Mouse (Mus musculus) forebrain, embryonic 11.5 days (tissue): ENCODE data around the gene Acbd4. TPM values are rescaled to one million over a fixed set of nuclear protein-coding genes. Genes with fewer than 3 reads are reported as not detected.

Experiments used
- ATAC-seq: fragments of 200-750 bp; cut with Nextera tagmentation; replicated peaks from 2 replicates; pipeline ENCODE4 v1.8.0; 2017; ENCODE audit warnings: moderate TSS enrichment; ENCODE audit not compliant: low FRiP score
- DNase-seq: peaks from one replicate; pipeline ENCODE4 v3.0.0-alpha.2; 2017; ENCODE audit warnings: low spot score
- H3K27ac ChIP-seq: fragments of 300-500 bp; sonication (generic); 2 replicates; pipeline ENCODE4 v1.5.1; 2014; ENCODE audit warnings: low read depth, low read length
- H3K27me3 ChIP-seq: fragments of 300-500 bp; sonication (generic); 2 replicates; pipeline ENCODE4 v1.6.1; 2014; ENCODE audit warnings: mild to moderate bottlenecking, low read length, mixed read lengths; ENCODE audit not compliant: control insufficient read depth, insufficient read depth
- H3K36me3 ChIP-seq: fragments of 300-500 bp; sonication (generic); 2 replicates; pipeline ENCODE4 v1.6.1; 2014; ENCODE audit warnings: mild to moderate bottlenecking, low read length, moderate library complexity, mixed read lengths; ENCODE audit not compliant: control insufficient read depth, insufficient read depth
- H3K4me1 ChIP-seq: fragments of 300-500 bp; sonication (generic); replicated peaks from 2 replicates; pipeline ENCODE4 v1.6.1; 2014; ENCODE audit warnings: low read length, mixed read lengths; ENCODE audit not compliant: control insufficient read depth, insufficient read depth
- H3K4me2 ChIP-seq: fragments of 300-500 bp; sonication (generic); 2 replicates; pipeline ENCODE4 v1.6.1; 2014; ENCODE audit warnings: low read depth, mild to moderate bottlenecking, low read length, moderate library complexity, mixed read lengths; ENCODE audit not compliant: severe bottlenecking
- H3K4me3 ChIP-seq: fragments of 300-500 bp; sonication (generic); 2 replicates; pipeline ENCODE4 v1.5.1; 2014; ENCODE audit warnings: low read depth, low read length
- H3K9ac ChIP-seq: fragments of 300-500 bp; sonication (generic); 2 replicates; pipeline ENCODE4 v1.6.1; 2014; ENCODE audit warnings: low read length
- H3K9me3 ChIP-seq: fragments of 300-500 bp; sonication (generic); 2 replicates; pipeline ENCODE4 v1.6.1; 2016; ENCODE audit warnings: low read length, mixed read lengths; ENCODE audit not compliant: control insufficient read depth
- WGBS: fragments of 180-500 bp; shearing (Covaris S2); extraction: QIAGEN DNeasy Blood & Tissue Kit; methylation state at CpG from one replicate; pipeline ENCODE4 v1.1.7; 2014; 5-methylcytosine and 5-hydroxymethylcytosine counted together
- polyA plus RNA-seq: library from polyadenylated mRNA; unstranded; fragments of >200 nt; fragmentation: Nextera tagmentation; extraction: Ambion mirVana; gene quantifications from 2 replicates; pipeline ENCODE4 v1.2.1, GENCODE M21; 2014

Acbd4 gene
- polyA plus RNA-seq, 1 experiment from 2014 or later: 8.1 TPM

DNA sequence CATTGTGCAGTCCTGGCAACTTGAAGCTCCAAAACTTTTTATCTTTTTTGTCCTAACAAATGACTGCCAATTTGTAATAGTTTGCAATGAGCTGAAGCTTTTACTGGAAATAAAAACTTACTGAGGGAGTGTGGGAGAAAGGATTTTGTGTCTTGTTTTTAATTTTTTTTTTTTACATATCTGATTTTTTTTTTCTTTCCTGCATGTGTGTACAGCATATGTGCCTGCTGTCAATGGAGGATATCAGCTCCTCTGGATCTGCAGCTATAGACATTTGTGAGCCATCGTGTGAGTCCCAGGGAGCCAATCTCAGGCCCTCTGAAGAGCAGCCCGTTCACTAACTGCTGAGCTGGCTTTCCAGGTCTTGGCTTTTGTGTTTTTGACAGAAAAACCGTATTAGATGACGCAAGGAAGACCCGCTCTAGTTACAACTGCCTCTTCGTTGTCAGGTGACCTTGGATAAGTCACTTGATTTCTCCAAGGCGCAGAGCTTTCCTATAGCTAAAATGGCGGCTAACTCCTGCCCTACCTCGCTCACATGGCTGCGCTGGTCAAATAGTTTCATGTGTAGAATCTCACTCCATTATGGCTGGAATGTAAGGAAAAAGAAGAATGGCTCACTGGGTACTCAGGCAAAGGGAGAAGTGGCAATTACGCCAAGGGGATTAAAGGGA is 12.9 kb downstream of the Acbd4 start:
- ATAC-seq (no peak), DNase-seq (no peak)
- Histone ChIP-seq H3K4me1 (peaks cover 24% of the 10 kb centered on the region), H3K36me3 (no peaks in the 10 kb centered on the region), H3K9ac (peak overlapping the region; percentile 79), H3K27me3 (peaks cover 14% of the 10 kb centered on the region; the same call in 1 of the 2 replicates), H3K4me3 (peak overlapping the region; percentile 51), H3K9me3 (no peaks in the 10 kb centered on the region), H3K27ac (no peak overlapping the region), H3K4me2 (peak overlapping the region; percentile 71)
- 84% methylated on average over 11 of the region's 11 CpGs for WGBS

DNA sequence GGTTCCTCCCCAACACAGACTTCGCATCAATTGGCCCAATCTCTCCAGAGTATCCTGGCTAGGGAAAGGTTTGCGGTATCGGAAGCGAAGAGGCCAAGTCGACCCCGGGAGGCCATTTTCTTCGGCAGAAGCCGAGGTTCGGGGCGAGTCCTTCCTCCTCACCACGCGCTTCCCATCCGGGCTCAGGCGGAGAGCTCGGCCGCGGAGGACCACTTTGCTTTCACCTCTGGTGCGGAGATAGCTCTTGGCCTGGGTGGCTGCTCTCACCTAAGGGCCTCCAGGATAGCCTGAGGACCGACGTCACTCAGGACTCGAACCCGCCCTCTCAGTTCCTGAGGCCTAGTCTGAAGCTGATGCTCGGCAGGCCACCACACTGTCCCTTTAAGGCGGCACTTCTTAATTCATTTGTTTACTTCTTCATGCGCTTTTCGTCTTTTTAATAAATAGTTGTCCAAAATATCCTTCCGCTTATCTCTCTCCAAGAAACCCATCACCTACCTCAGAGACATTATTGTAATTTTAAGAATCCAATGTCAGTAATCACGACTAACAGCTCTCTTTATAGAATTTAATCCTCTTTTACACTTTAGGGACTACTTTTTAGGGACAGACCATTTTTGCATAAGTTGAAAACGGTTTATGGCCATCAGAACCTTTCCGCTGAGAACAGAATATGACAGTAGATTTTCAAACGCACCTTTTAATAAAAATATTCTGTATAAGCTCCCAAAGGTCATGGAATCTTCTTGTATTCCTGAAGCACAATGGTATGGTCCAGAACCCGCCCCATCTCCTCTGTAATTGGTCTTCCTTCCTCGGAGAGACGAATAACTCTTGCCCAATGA is 13.9 kb downstream of the Acbd4 start:
- WGBS: under 1% methylated on average over 34 of the region's 34 CpGs
- H3K9me3 ChIP-seq: no peaks in the 10 kb centered on the region
- H3K27me3 ChIP-seq: peaks cover 14% of the 10 kb centered on the region; the same call in 1 of the 2 replicates
- peak overlapping the region; percentile 51 for H3K4me3 ChIP-seq
- H3K27ac ChIP-seq: peak overlapping the region; percentile 58
- peaks cover 24% of the 10 kb centered on the region for H3K4me1 ChIP-seq
- H3K36me3 ChIP-seq: no peaks in the 10 kb centered on the region
- ATAC-seq (peak; percentile 79), DNase-seq (peak; percentile 87)
- peak overlapping the region; percentile 79 for H3K9ac ChIP-seq
- H3K4me2 ChIP-seq: peak overlapping the region; percentile 71

DNA sequence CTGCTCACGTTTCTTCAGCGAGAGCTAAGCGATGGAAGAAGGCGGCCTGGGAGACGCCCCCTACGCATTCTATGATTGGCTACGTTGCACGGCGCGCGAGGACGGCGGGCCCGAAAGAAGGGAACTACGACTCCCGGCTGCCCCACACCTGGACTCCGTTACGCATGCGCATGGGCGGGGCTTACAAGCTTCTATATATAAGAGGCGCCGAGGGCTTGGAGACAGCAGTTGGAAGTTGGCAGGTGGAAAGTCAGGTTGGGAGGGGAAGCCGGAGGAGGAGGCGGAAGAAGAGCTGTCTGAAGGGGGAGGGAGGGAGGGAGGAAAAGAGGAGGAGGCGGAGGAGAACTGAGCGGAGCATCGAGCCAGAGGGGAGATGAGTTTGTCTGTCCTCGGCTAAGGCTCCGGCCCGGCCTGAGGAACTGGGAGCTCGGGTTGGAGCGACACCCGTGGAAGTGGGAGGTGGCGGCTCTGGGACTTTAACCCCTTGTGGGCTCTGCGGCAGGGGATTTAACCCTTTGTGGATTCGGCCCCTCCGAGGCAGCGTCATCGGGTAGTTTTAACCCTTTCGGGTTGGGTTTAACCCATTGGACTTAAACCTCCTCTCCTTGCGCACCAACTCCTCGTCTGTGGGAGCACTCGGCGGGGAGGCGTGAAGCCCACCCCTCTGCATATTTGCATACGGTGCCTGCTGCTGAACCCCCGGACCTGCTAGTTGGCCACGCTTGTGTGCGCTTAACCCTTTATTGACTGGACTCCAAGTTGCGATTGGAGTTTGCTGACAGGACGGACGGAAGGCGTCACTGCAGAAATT is 14.7 kb downstream of the Acbd4 start, which contains the start of gene Hexim1:
Gene Hexim1, plus strand, starts transcription at position 224 of the 811 bp plus-strand sequence.
- Histone ChIP-seq H3K4me3 (peak within 1 kb of the TSS; percentile 51), H3K4me1 (peaks cover 24% of the 10 kb centered on the region), H3K4me2 (peak within 1 kb of the TSS; percentile 95), H3K9me3 (no peaks in the 10 kb centered on the region), H3K9ac (peak within 1 kb of the TSS; percentile 79), H3K27ac (peak within 1 kb of the TSS; percentile 65), H3K27me3 (peaks cover 10% of the 10 kb centered on the region; the same call in 1 of the 2 replicates), H3K36me3 (no peaks in the 10 kb centered on the region)
- under 1% methylated on average over 53 of the region's 53 CpGs for WGBS
- DNase-seq (peak; percentile 100), ATAC-seq (peak; percentile 97)

DNA sequence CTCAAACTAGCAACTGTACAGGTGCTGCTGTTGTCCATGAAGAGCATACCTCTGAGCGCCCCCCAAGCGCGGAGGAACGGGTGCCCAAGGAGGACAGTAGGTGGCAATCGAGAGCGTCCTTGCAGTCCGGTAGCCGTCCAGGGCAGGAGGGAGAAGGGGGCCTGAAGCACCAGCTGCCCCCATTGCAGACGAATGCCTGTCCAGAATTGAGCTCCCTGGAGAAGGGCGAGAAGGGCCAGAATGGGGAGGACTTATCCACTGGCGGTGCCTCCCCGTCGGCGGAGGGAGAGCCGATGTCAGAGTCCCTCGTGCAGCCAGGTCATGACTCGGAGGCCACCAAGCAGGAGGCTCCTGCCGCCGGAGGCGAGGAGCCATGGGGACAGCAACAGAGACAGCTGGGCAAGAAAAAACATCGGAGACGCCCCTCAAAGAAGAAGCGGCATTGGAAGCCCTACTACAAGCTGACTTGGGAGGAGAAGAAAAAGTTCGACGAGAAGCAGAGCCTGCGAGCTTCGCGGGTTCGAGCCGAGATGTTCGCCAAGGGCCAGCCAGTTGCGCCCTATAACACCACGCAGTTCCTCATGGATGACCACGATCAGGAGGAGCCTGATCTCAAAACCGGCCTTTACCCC is 15.6 kb downstream of the Acbd4 start:
- H3K4me2 ChIP-seq: peak overlapping the region; percentile 95
- peak overlapping the region; percentile 73 for H3K9ac ChIP-seq
- under 1% methylated on average over 35 of the region's 35 CpGs for WGBS
- peak overlapping the region; percentile 49 for H3K4me3 ChIP-seq
- H3K36me3 ChIP-seq: no peaks in the 10 kb centered on the region
- 0 out of 2 replicates have a peak, but pooled peaks have one; percentile 3 for ATAC-seq
- peaks cover 5% of the 10 kb centered on the region; the same call in 1 of the 2 replicates for H3K27me3 ChIP-seq
- H3K27ac ChIP-seq: no peak overlapping the region
- H3K9me3 ChIP-seq: no peaks in the 10 kb centered on the region
- DNase-seq: peak; percentile 82
- peaks cover 19% of the 10 kb centered on the region for H3K4me1 ChIP-seq

DNA sequence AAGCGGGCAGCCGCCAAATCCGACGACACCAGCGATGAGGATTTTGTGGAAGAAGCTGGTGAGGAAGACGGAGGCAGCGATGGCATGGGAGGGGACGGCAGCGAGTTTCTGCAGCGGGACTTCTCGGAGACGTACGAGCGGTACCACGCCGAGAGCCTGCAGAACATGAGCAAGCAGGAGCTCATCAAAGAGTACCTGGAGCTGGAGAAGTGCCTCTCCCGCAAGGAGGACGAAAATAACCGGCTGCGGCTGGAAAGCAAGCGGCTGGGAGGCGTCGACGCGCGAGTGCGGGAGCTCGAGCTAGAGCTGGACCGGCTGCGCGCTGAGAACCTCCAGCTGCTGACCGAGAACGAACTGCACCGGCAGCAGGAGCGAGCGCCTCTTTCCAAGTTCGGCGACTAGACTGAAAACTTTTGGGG is 16.1 kb downstream of the Acbd4 start:
- Histone ChIP-seq H3K27ac (no peak overlapping the region), H3K9me3 (no peaks in the 10 kb centered on the region), H3K4me1 (peaks cover 14% of the 10 kb centered on the region; the same call in 1 of the 2 replicates), H3K4me2 (peak overlapping the region; percentile 95), H3K4me3 (peak overlapping the region; percentile 49), H3K27me3 (peaks cover 2% of the 10 kb centered on the region; the same call in 1 of the 2 replicates), H3K36me3 (no peaks in the 10 kb centered on the region), H3K9ac (peak overlapping the region; percentile 73)
- under 1% methylated on average over 38 of the region's 38 CpGs for WGBS
- no peak for ATAC-seq
- DNase-seq: peak; percentile 74

DNA sequence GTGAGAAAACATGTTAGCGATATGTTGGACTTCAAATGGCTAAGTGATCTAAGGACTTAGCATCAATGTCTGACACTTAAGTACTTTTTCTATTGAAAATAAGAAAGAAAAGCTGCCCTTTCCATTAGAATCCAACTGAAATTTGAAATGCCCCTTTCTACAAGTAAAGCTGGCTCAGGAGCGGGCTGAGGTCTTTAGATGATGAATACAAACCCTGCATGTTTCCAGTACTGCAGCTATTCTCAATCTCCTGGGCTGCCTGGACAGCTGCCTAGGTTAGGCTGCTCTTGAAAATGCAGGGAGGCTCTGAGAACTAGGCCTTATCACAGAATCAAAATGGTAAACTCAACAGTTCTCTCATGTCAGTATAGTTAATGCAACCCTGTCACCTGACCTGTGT is 17.4 kb downstream of the Acbd4 start:
- WGBS: 84% methylated on average over 2 of the region's 2 CpGs
- ATAC-seq: no peak

DNA sequence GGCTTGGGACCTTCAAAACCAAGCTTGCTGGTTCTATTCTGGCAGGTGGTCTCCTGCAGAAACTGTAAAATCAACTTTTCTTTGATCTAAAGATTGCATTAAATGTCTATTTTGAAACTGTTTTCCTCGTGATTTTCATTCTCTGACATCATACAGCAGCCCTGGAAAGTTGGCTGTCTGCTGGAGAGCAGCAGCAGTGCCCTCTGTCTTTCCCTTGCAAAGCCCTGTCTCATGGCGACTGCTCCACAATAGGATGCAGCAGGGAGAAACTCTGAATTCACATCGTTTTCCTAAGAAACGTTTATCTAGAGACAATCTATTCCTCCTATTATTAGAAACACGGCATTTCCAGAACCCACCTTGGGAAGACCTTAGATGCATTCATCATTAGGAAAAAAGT is 18.1 kb downstream of the Acbd4 start:
- WGBS: 58% methylated on average over 5 of the region's 5 CpGs

More for the DNA sequence above, 17.4 kb downstream of the Acbd4 start:
- peaks cover 12% of the 10 kb centered on the region; the same call in 1 of the 2 replicates for H3K4me1 ChIP-seq
- no peak for DNase-seq
- no peak overlapping the region for H3K27ac ChIP-seq
- H3K4me3 ChIP-seq: no peak overlapping the region
- no peaks in the 10 kb centered on the region for H3K9me3 ChIP-seq
- peaks cover under 1% of the 10 kb centered on the region; the same call in 1 of the 2 replicates for H3K27me3 ChIP-seq
- H3K4me2 ChIP-seq: no peak overlapping the region; the same call in 1 of the 2 replicates
- H3K9ac ChIP-seq: no peak overlapping the region
- no peaks in the 10 kb centered on the region for H3K36me3 ChIP-seq

More for the DNA sequence above, 18.1 kb downstream of the Acbd4 start:
- Histone ChIP-seq H3K27me3 (no peaks in the 10 kb centered on the region), H3K4me1 (peaks cover 9% of the 10 kb centered on the region; the same call in 1 of the 2 replicates), H3K4me3 (no peak overlapping the region), H3K36me3 (no peaks in the 10 kb centered on the region), H3K4me2 (no peak overlapping the region), H3K9ac (no peak overlapping the region), H3K27ac (no peak overlapping the region), H3K9me3 (no peaks in the 10 kb centered on the region)
- no peak for ATAC-seq
- no peak for DNase-seq
